Mouse (Mus musculus) frontal cortex, adult (tissue): ENCODE data around the gene Olfr495.

Experiments used
- ATAC-seq: cut with Nextera tagmentation; 2 replicates; pipeline ENCODE4 v1.9.2; 2017; ENCODE audit warnings: mild to moderate bottlenecking, moderate library complexity, mixed read lengths; ENCODE audit not compliant: low TSS enrichment

Gene Olfr495

GRCm38 (mm10) chr7:108392867-108393266 is at the start of gene Olfr495:
Olfr495 (plus strand) TSS chr7:108393167.
- no peak for ATAC-seq

DNA sequence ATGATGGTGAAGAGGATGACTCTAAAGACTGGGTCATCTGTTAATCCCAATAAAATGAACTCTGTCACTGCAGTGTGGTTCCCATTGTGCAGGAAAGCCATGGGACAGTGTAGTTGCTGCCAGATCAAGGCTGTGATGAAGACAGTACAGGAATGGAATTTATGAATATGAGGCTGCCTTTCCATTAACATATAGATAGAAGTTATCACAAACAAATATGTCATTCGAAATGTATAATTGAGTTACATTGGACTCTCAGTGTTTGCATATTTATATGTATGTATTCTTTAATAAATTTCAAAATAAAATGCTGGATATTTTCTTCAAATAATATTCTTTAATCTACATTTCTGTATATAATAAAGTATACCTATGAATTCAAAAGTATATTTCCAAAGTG is 46.1 kb upstream of the Olfr495 start, which contains the start of gene Olfr493:
TSS of gene Olfr493 (minus strand) at position 101 of the 400 bp plus-strand sequence.
- no peak for ATAC-seq

DNA sequence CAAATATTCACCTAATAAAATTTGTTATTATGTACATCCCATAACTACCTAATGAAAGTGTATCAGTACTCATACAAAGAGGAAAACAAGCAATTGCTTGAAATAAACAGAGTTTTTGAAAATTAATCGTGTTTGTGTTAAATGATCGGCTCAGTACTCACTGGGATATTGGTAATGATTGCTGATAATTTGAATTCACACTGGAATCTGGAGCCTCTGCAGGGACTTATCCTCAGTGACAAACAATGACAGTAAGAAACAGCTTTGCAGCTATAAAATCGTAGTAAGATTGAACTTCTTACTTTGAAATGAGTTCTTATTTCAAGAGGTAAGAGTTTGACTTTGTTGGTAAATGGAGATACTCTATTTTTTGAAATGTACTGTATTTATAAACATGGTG is 27.9 kb upstream of the Olfr495 start, which contains the start of gene Olfr494:
TSS of gene Olfr494 (plus strand) at position 301 of the 400 bp plus-strand sequence.
- ATAC-seq, result no peak

DNA sequence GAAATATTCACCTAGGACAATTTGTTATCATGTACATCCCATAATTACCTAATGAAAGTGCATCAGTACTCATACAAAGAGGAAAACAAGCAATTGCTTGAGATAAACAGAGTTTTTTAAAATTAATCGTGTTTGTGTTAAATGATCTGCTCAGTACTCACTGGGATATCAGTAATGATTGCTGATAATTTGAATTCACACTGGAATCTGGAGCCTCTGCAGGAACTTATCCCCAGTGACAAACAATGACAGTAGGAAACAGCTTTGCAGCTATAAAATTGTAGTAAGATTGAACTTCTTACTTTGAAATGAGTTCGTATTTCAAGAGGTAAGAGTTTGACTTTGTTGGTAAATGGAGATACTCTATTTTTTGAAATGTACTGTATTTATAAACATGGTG is 27.2 kb downstream of the Olfr495 start, which contains the start of gene Olfr497:
TSS of gene Olfr497 (plus strand) at position 301 of the 400 bp plus-strand sequence.
- no peak for ATAC-seq
